Mouse (Mus musculus) right cerebral cortex, adult 2 months (tissue): ENCODE measurements at regions not wholly inside any gene's neighbourhood (a gene's known extent, or its start where the extent isn't known, plus 50 kb on each side); places are given as distances from the start of the nearest gene placed in this dataset.
A peak's percentile ranks its signal among the peaks of the same experiment; 100 is the strongest.

Experiments used
- DNase-seq, 2 experiments: peaks; one replicate each; pipeline ENCODE4 v3.0.0; 2021 to 2022; ENCODE audit warnings: low spot score in 2 of 2

DNA sequence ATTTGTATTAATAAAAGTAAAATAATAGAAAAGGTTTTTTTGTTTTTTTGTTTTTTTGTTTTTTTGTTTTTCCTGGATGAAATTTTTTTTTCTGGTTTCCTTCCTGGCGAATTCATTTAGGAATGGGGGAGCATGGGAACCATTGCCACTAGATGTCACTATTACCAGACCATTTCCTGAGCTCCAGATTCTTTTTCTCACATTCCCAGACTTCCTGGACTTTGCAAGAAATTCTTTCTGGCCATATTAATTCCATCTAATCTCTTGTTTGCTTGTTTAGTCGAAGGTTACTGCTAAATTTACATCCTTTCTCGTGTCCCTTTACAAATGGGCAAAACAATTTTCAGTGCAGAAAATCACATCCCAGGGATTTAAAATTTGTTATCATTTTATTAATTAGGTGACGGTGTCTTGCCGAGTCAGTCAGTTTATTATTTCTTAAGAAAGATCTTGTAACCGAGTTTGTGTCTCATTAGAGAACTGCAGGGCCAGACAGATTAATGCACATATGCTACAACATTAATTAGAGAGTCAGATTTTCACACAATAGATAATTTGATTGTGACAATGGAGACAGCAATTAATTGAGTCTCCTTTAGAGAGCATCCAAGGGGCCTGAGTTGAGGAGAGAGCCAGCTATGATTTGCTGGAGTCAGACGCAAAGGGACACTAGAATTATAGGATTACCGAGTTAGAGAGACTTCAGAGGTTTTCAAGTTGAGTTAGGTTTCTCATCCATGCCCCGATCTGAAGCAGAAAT lies 1702.5 kb upstream of the Tenm2 start:
- DNase-seq = peak in 1 of 2 experiments; percentile 3
